Mouse (Mus musculus) heart, embryonic 14.5 days (tissue): ENCODE measurements around the gene H6pd. TPM values are rescaled to one million over a fixed set of nuclear protein-coding genes. Genes with fewer than 3 reads are reported as not detected.

Experiments
- ATAC-seq: fragments of 200-750 bp; cut with Nextera tagmentation; 2 replicates; pipeline ENCODE4 v1.8.0; 2017; ENCODE audit warnings: low read depth, moderate TSS enrichment; ENCODE audit not compliant: insufficient number of reproducible peaks, insufficient read depth, low FRiP score
- H3K27ac ChIP-seq, 2 experiments: fragments of 200-500 bp in 1 of 2; fragments of 300-500 bp in 1 of 2; sonication (generic) in 1 of 2; replicated peaks in 1 of 2; 2 replicates each; pipeline ENCODE4 v1.5.1; 2012 to 2014; ENCODE audit warnings: low read depth in 2 of 2, low read length in 2 of 2, control low read depth in 1 of 2, mild to moderate bottlenecking in 1 of 2, mixed read lengths in 1 of 2; ENCODE audit not compliant: control insufficient read depth in 1 of 2, insufficient read depth in 1 of 2
- H3K27me3 ChIP-seq: fragments of 300-500 bp; sonication (generic); 2 replicates; pipeline ENCODE4 v1.6.1; 2014; ENCODE audit warnings: mild to moderate bottlenecking, low read length, control low read depth; ENCODE audit not compliant: control insufficient read depth, insufficient read depth
- H3K36me3 ChIP-seq: fragments of 300-500 bp; sonication (generic); 2 replicates; pipeline ENCODE4 v1.6.1; 2014; ENCODE audit warnings: mild to moderate bottlenecking, control low read depth, low read length, mixed read lengths; ENCODE audit not compliant: control insufficient read depth, insufficient read depth
- H3K4me1 ChIP-seq, 2 experiments: fragments of 200-500 bp in 1 of 2; fragments of 300-500 bp in 1 of 2; sonication (generic) in 1 of 2; 2 replicates each; pipeline ENCODE4 v1.6.1; 2012 to 2014; ENCODE audit warnings: low read length in 2 of 2, control low read depth in 1 of 2, mixed read lengths in 1 of 2; ENCODE audit not compliant: control insufficient read depth in 2 of 2, insufficient read depth in 2 of 2
- H3K4me2 ChIP-seq: fragments of 300-500 bp; sonication (generic); 2 replicates; pipeline ENCODE4 v1.6.1; 2014; ENCODE audit warnings: mild to moderate bottlenecking, low read length
- H3K4me3 ChIP-seq, 2 experiments: fragments of 200-500 bp in 1 of 2; fragments of 300-500 bp in 1 of 2; sonication (generic) in 1 of 2; 2 replicates each; pipeline ENCODE4 v1.5.1; 2012 to 2014; ENCODE audit warnings: low read length in 2 of 2, mild to moderate bottlenecking in 2 of 2, control low read depth in 1 of 2, low read depth in 1 of 2, moderate library complexity in 1 of 2; ENCODE audit not compliant: control insufficient read depth in 1 of 2, insufficient read depth in 1 of 2
- H3K9ac ChIP-seq: fragments of 300-500 bp; sonication (generic); 2 replicates; pipeline ENCODE4 v1.6.1; 2014; ENCODE audit warnings: mild to moderate bottlenecking, low read length
- H3K9me3 ChIP-seq: fragments of 300-500 bp; sonication (generic); 2 replicates; pipeline ENCODE4 v1.6.1; 2016; ENCODE audit warnings: low read length, control low read depth; ENCODE audit not compliant: control insufficient read depth
- WGBS: fragments of 180-500 bp; shearing (Covaris S2); extraction: QIAGEN DNeasy Blood & Tissue Kit; methylation state at CpG from one replicate; pipeline ENCODE4 v1.1.7; 2014; 5-methylcytosine and 5-hydroxymethylcytosine counted together
- polyA plus RNA-seq: library from polyadenylated mRNA; unstranded; fragments of >200 nt; fragmentation: Nextera tagmentation; extraction: Ambion mirVana; gene quantifications from 2 replicates; pipeline ENCODE4 v1.2.1, GENCODE M21; 2014

Gene H6pd
- polyA plus RNA-seq, 1 experiment from 2014 or later = 8.9 TPM

GRCm38 (mm10) chr4:149968526-149968925, 40.3 kb downstream of the H6pd start:
- Histone ChIP-seq H3K4me3 (no peak overlapping the region), H3K4me2 (no peak overlapping the region), H3K9me3 (no peaks in the 10 kb centered on the region), H3K27me3 (no peaks in the 10 kb centered on the region), H3K4me1 (peaks cover 4 to 5% of the 10 kb centered on the region in 2 experiments; a peak in 3 of 4 replicates), H3K36me3 (no peaks in the 10 kb centered on the region), H3K9ac (no peak overlapping the region), H3K27ac (no peak overlapping the region)
- WGBS = 56% methylated on average over 6 of the region's 6 CpGs
- no peak for ATAC-seq

GRCm38 (mm10) chr4:149966963-149967362, 41.9 kb downstream of the H6pd start:
- 78% methylated on average over 9 of the region's 9 CpGs for WGBS
- Histone ChIP-seq H3K9ac (no peak overlapping the region), H3K36me3 (no peaks in the 10 kb centered on the region), H3K27ac (no peak overlapping the region), H3K4me1 (peaks cover 4 to 5% of the 10 kb centered on the region in 2 experiments; a peak in 3 of 4 replicates), H3K4me3 (no peak overlapping the region), H3K27me3 (no peaks in the 10 kb centered on the region), H3K9me3 (no peaks in the 10 kb centered on the region), H3K4me2 (no peak overlapping the region)
- ATAC-seq = no peak

DNA sequence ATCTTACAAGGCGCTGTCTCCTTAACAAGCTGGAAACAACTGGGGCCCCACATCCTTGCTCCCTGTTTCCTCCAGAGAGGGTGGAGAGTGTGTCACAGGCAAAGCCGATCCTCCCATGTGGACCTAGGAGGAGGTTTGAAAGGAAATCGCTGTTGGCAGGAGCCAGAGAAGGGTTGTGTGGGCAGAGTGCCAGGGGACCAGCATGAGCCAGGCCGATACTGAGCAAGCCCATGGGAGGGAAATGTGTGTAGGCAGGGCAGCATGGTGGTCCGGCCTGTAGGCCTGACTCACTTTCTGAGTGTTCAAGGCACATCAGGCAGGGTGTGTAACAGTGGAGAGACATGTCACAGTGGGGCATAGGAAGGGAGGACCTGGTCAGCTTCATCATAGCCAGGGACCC, 42.6 kb downstream of the H6pd start:
- Histone ChIP-seq H3K36me3 (no peaks in the 10 kb centered on the region), H3K27ac (no peak overlapping the region), H3K4me2 (no peak overlapping the region), H3K4me1 (peaks cover 4 to 5% of the 10 kb centered on the region in 2 experiments; a peak in 3 of 4 replicates), H3K27me3 (no peaks in the 10 kb centered on the region), H3K9ac (no peak overlapping the region), H3K4me3 (no peak overlapping the region), H3K9me3 (no peaks in the 10 kb centered on the region)
- no peak for ATAC-seq
- 41% methylated on average over 5 of the region's 5 CpGs for WGBS

DNA sequence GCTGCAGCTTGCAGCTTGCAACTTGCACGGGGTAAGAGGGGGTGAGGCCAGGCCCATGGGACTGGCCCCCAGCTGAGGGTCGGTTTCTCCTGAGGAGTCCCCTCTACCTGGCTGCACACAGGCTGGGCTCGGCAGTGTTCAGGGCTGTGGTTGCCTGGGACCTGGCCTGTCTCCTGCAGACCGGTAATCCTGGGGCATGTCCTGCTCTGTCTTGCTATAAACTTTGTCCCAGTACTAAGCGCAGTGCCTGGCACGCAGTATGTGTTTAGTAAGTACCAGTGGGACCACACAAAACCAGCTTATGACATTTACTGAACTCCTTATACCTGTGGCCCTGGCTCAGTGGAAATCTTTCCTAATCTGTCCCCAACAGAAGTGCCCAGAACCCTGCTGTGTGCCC, 43.2 kb downstream of the H6pd start:
- H3K36me3 ChIP-seq = no peaks in the 10 kb centered on the region
- no peak overlapping the region for H3K9ac ChIP-seq
- no peak for ATAC-seq
- no peaks in the 10 kb centered on the region for H3K9me3 ChIP-seq
- H3K4me3 ChIP-seq = no peak overlapping the region
- WGBS = 67% methylated on average over 6 of the region's 6 CpGs
- H3K27me3 ChIP-seq = no peaks in the 10 kb centered on the region
- no peak overlapping the region for H3K27ac ChIP-seq
- no peak overlapping the region for H3K4me2 ChIP-seq
- H3K4me1 ChIP-seq = peaks cover 4 to 5% of the 10 kb centered on the region in 2 experiments; a peak in 3 of 4 replicates

- no peak overlapping the region for H3K4me2 ChIP-seq
- H3K9ac ChIP-seq = no peak overlapping the region
- H3K9me3 ChIP-seq = no peaks in the 10 kb centered on the region
- ATAC-seq = no peak
- no peaks in the 10 kb centered on the region for H3K36me3 ChIP-seq
- no peaks in the 10 kb centered on the region for H3K27me3 ChIP-seq
- no peak overlapping the region for H3K27ac ChIP-seq
- H3K4me1 ChIP-seq = peaks cover 4 to 5% of the 10 kb centered on the region in 2 experiments; a peak in 3 of 4 replicates
- 63% methylated on average over 6 of the region's 6 CpGs for WGBS
- no peak overlapping the region for H3K4me3 ChIP-seq
Observed at GRCm38 (mm10) chr4:149965242-149965641, 43.6 kb downstream of the H6pd start.

DNA sequence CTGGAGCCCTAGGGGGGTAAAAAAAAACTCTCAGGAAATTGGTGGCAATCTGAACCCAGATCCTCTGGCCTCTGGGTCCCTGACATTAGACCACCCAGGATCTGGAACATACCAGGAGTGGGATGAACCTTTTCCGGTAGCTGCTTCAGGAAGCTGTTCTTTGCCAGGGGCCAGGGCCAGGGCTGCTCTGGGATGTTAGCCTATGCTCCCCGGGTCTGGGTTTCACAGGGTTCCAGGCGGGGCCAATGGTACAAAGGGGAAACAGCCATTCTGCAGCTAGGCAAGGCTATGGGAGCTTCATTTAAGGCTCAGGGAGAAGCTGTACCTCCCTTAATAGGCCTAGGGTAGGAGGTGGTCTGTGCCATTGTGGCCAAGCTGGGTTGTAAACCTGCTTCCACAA, 44.1 kb downstream of the H6pd start:
- Histone ChIP-seq H3K27ac (no peak overlapping the region), H3K27me3 (no peaks in the 10 kb centered on the region), H3K9me3 (no peaks in the 10 kb centered on the region), H3K9ac (no peak overlapping the region), H3K4me2 (no peak overlapping the region), H3K4me3 (no peak overlapping the region), H3K4me1 (peaks cover 4 to 5% of the 10 kb centered on the region in 2 experiments; a peak in 3 of 4 replicates), H3K36me3 (no peaks in the 10 kb centered on the region)
- no peak for ATAC-seq
- WGBS = 65% methylated on average over 3 of the region's 3 CpGs

DNA sequence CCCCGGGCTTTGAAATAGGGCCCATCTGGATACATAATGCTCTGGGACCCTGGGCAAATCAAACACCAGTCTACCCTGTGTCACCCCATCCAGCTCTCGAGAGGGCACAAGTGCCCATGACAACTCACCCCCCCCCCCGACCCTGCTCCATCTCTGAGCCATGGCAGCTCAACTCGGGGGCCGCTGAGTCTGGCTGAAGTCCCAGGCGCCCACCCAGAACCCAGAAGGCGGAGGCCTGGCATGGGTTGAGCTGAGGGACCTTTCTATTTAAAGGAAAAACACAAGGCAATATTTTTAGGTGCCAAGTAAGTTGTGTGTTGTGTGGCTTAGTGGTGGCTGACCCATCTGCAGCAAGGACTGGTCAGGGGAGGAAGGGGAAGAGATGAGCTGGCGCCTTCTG, 44.5 kb downstream of the H6pd start:
- ATAC-seq = no peak
- Histone ChIP-seq H3K9me3 (no peaks in the 10 kb centered on the region), H3K4me3 (no peak overlapping the region), H3K9ac (no peak overlapping the region), H3K4me2 (no peak overlapping the region), H3K27ac (no peak overlapping the region), H3K36me3 (no peaks in the 10 kb centered on the region), H3K27me3 (no peaks in the 10 kb centered on the region), H3K4me1 (peaks cover 4 to 5% of the 10 kb centered on the region in 2 experiments; a peak in 3 of 4 replicates)
- 88% methylated on average over 8 of the region's 8 CpGs for WGBS

GRCm38 (mm10) chr4:149960391-149960790, 48.4 kb downstream of the H6pd start:
- ATAC-seq = no peak
- 84% methylated on average over 7 of the region's 7 CpGs for WGBS
- no peak overlapping the region for H3K9ac ChIP-seq
- no peak overlapping the region for H3K4me3 ChIP-seq
- no peaks in the 10 kb centered on the region for H3K36me3 ChIP-seq
- peaks cover 7% of the 10 kb centered on the region in 2 experiments for H3K4me1 ChIP-seq
- no peak overlapping the region for H3K27ac ChIP-seq
- H3K27me3 ChIP-seq = peaks cover 20% of the 10 kb centered on the region
- no peaks in the 10 kb centered on the region for H3K9me3 ChIP-seq
- no peak overlapping the region for H3K4me2 ChIP-seq
